Mouse (Mus musculus) small intestine, adult 2 months (tissue): ENCODE measurements around the gene Sbf2. TPM values are rescaled to one million over a fixed set of nuclear protein-coding genes. Genes with fewer than 3 reads are reported as not detected.

Experiments used
- H3K27ac ChIP-seq: fragments of 200-500 bp; 2 replicates; pipeline ENCODE4 v1.5.1; 2012; ENCODE audit warnings: low read depth, low read length, control low read depth, inconsistent platforms; ENCODE audit not compliant: insufficient read depth
- H3K27me3 ChIP-seq: fragments of 200-500 bp; 2 replicates; pipeline ENCODE4 v1.6.1; 2012; ENCODE audit warnings: mild to moderate bottlenecking, moderate library complexity, low read length, inconsistent platforms; ENCODE audit not compliant: control insufficient read depth, insufficient read depth
- H3K36me3 ChIP-seq: fragments of 200-500 bp; 2 replicates; pipeline ENCODE4 v1.6.1; 2012; ENCODE audit warnings: mild to moderate bottlenecking, low read length, control low read depth, inconsistent platforms; ENCODE audit not compliant: control insufficient read depth, insufficient read depth
- H3K4me1 ChIP-seq: fragments of 200-500 bp; 2 replicates; pipeline ENCODE4 v1.6.1; 2012; ENCODE audit warnings: low read length, inconsistent platforms, mixed read lengths; ENCODE audit not compliant: control insufficient read depth, insufficient read depth, insufficient read length
- H3K4me3 ChIP-seq: fragments of 200-500 bp; 2 replicates; pipeline ENCODE4 v1.5.1; 2012; ENCODE audit warnings: low read depth, mild to moderate bottlenecking, control low read depth, inconsistent platforms, low read length, moderate library complexity
- CTCF ChIP-seq: fragments of 200-500 bp; IDR thresholded peaks from 2 replicates; pipeline ENCODE4 v1.5.1; 2012; ENCODE audit warnings: low read depth, mild to moderate bottlenecking, control low read depth, inconsistent platforms, low read length, moderate library complexity, mixed read lengths; ENCODE audit not compliant: insufficient replicate concordance, insufficient read length; ENCODE audit errors: extremely low read depth
- POLR2A ChIP-seq: fragments of 200-500 bp; IDR thresholded peaks from 2 replicates; pipeline ENCODE4 v1.6.1; 2012; ENCODE audit warnings: low read depth, mild to moderate bottlenecking, control low read depth, inconsistent platforms, low read length, moderate library complexity
- WGBS: fragments of 180-500 bp; shearing (Covaris S2); methylation state at CpG from one replicate; pipeline ENCODE4 v1.1.7; 2018; 5-methylcytosine and 5-hydroxymethylcytosine counted together
- polyA plus RNA-seq: library from polyadenylated mRNA; depleted of rRNA; stranded (reverse); fragments of >200 nt; gene quantifications from 2 replicates; pipeline ENCODE4 v1.2.3, GENCODE M21; 2012

The Sbf2 gene
- polyA plus RNA-seq, 1 experiment: 13.7 TPM

DNA sequence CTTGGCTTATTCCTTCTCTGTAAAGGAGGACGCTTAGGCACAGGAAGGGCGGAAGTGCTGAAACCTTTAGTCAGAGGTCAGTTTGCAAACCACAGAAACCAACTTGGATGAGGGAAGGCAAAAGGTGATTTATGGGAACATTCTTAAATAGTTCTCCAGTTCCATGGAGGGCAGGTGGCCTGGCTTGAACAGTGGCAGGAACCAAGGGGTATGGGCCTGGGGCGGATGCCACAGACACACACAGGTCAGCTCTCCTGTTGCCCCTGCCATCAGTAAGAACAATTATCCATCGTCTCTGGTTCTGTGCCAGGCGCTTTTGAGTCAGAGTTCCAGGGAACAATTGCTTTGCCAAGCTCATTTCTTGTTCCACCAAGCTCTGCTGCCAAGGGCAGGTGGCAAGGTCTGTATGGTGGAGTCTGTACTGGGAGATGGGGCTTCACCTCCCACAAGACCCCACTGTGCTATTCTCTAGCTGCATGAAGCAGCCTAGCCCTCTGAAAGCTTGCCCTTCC lies 336.9 kb downstream of the Sbf2 start:
- H3K27me3 ChIP-seq: no peaks in the 10 kb centered on the region
- TF ChIP-seq POLR2A (no peak), CTCF (no peak)
- H3K27ac ChIP-seq: no peak overlapping the region
- 69% methylated on average over 5 of the region's 5 CpGs for WGBS
- peaks cover 16% of the 10 kb centered on the region for H3K4me1 ChIP-seq
- no peak overlapping the region for H3K4me3 ChIP-seq
- H3K36me3 ChIP-seq: peaks cover 45% of the 10 kb centered on the region

DNA sequence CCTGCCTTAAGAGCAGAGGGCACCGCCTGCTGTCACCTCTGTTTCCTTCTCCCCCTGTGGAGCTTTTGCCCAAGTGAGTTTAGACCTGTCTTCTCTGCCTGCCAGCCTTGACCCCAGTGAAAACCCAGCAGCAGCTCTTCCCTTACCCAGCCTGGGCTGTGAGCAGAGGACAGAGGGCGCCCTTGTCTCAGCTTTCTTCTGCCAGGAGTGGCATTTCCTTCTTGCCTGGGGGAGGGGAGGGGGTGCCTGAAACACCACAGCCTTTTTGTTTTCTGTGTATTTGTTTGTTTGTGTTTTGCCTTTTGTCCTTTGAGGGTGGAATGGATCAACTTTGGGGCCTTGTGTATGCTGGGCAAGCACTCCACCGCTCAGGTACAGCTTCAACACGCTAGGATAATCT lies 342.3 kb downstream of the Sbf2 start:
- Histone ChIP-seq H3K4me3 (no peak overlapping the region), H3K27me3 (no peaks in the 10 kb centered on the region), H3K4me1 (peaks cover 5% of the 10 kb centered on the region; the same call in 1 of the 2 replicates), H3K36me3 (peaks cover 37% of the 10 kb centered on the region), H3K27ac (no peak overlapping the region)
- WGBS: 90% methylated on average over 4 of the region's 4 CpGs
- peak; percentile 27; the same call in 1 of the 2 replicates for TF ChIP-seq CTCF
- no peak for TF ChIP-seq POLR2A

GRCm38 (mm10) chr7:110271814-110272213 lies 342.9 kb downstream of the Sbf2 start:
- peaks cover 38% of the 10 kb centered on the region for H3K36me3 ChIP-seq
- WGBS: 76% methylated on average over 9 of the region's 9 CpGs
- peaks cover 5% of the 10 kb centered on the region; the same call in 1 of the 2 replicates for H3K4me1 ChIP-seq
- TF ChIP-seq POLR2A: no peak
- no peak for TF ChIP-seq CTCF
- H3K27me3 ChIP-seq: no peaks in the 10 kb centered on the region
- no peak overlapping the region for H3K27ac ChIP-seq
- H3K4me3 ChIP-seq: no peak overlapping the region

- no peaks in the 10 kb centered on the region for H3K27me3 ChIP-seq
- H3K4me3 ChIP-seq: no peak overlapping the region
- peaks cover 29% of the 10 kb centered on the region for H3K36me3 ChIP-seq
- 82% methylated on average over 7 of the region's 7 CpGs for WGBS
- peaks cover 5% of the 10 kb centered on the region; the same call in 1 of the 2 replicates for H3K4me1 ChIP-seq
- H3K27ac ChIP-seq: 0 out of 2 replicates have a peak overlapping the region, but pooled peaks have one; percentile 12
- TF ChIP-seq POLR2A (no peak), CTCF (no peak)
These were observed 344.3 kb downstream of the Sbf2 start for GRCm38 (mm10) chr7:110270455-110270854.

- Histone ChIP-seq H3K27ac (0 out of 2 replicates have a peak overlapping the region, but pooled peaks have one; percentile 12), H3K27me3 (no peaks in the 10 kb centered on the region), H3K36me3 (peaks cover 25% of the 10 kb centered on the region), H3K4me1 (peaks cover 5% of the 10 kb centered on the region; the same call in 1 of the 2 replicates), H3K4me3 (no peak overlapping the region)
- TF ChIP-seq POLR2A (no peak), CTCF (no peak)
- 93% methylated on average over 14 of the region's 14 CpGs for WGBS
These were observed 344.9 kb downstream of the Sbf2 start for GRCm38 (mm10) chr7:110269777-110270176.

DNA sequence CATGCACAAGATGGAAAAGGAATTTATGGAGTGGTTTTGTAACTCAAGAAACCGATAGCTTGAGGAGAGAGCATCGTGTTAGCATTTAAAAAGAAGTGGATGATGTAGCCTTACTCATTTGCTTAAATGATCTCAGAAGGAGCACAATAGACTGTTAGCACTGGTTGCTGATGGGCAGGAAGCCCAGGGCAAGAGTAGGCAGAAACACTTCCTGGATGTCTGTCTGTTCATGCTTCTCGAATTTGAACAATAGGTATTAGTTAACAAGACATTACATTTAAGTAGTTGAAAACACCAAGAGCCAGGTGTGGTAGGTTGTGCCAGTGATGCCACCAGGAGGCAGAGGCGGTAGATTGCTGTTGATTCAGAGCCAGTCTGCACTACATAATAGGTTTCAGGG lies 346.2 kb downstream of the Sbf2 start:
- Histone ChIP-seq H3K27me3 (no peaks in the 10 kb centered on the region), H3K36me3 (peaks cover 15% of the 10 kb centered on the region), H3K4me3 (no peak overlapping the region), H3K27ac (no peak overlapping the region), H3K4me1 (peaks cover 5% of the 10 kb centered on the region; the same call in 1 of the 2 replicates)
- WGBS: 84% methylated on average over 4 of the region's 4 CpGs
- TF ChIP-seq CTCF (no peak), POLR2A (no peak)

DNA sequence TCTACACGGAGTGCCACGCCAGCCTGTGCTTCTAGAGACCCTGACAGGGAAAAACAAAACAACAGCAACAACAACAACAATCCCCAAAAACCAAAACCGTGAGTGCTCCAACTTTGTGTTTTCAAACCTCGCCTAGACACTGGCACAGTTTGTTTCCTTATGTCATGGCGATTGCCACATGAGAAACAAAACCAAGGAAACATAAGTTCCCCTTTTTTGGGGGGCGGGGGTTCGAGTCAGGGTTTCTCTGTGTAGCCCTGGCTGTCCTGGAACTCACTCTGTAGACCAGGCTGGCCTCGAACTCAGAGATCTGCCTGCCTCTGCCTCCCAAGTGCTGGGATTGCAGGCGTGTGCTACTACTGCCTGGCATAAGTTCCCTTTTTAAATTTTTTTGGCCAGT lies 346.7 kb downstream of the Sbf2 start:
- Histone ChIP-seq H3K27me3 (no peaks in the 10 kb centered on the region), H3K36me3 (peaks cover 12% of the 10 kb centered on the region), H3K4me1 (peaks cover 5% of the 10 kb centered on the region; the same call in 1 of the 2 replicates), H3K4me3 (no peak overlapping the region), H3K27ac (no peak overlapping the region)
- TF ChIP-seq CTCF: no peak
- TF ChIP-seq POLR2A: no peak
- WGBS: 88% methylated on average over 9 of the region's 9 CpGs

GRCm38 (mm10) chr7:110267014-110267413 lies 347.7 kb downstream of the Sbf2 start:
- no peaks in the 10 kb centered on the region for H3K27me3 ChIP-seq
- TF ChIP-seq POLR2A (no peak), CTCF (no peak)
- H3K4me3 ChIP-seq: no peak overlapping the region
- H3K4me1 ChIP-seq: peaks cover 5% of the 10 kb centered on the region; the same call in 1 of the 2 replicates
- H3K36me3 ChIP-seq: peaks cover 12% of the 10 kb centered on the region
- H3K27ac ChIP-seq: no peak overlapping the region
